Mouse (Mus musculus) myocyte (in vitro differentiated cells): Measurements from ENCODE around the gene Rapsn.

ENCODE experiments used
- CEBPB ChIP-seq: IDR thresholded peaks from 2 replicates; pipeline ENCODE4 v1.6.1; 2011; ENCODE audit warnings: mild to moderate bottlenecking, moderate library complexity; ENCODE audit not compliant: poor library complexity, insufficient read depth, severe bottlenecking
- E2F4 ChIP-seq: IDR thresholded peaks from one replicate; pipeline ENCODE4 v1.6.1; 2011; ENCODE audit warnings: mild to moderate bottlenecking, control low read depth, moderate library complexity; ENCODE audit not compliant: insufficient read depth
- MAX ChIP-seq: IDR thresholded peaks from one replicate; pipeline ENCODE4 v1.6.1; 2011; ENCODE audit warnings: low read depth, mild to moderate bottlenecking, control low read depth
- MYOD1 ChIP-seq, 3 experiments: IDR thresholded peaks; one replicate each; pipeline ENCODE4 v1.6.1; 2011; ENCODE audit warnings: control low read depth in 2 of 3, low read depth in 2 of 3, mild to moderate bottlenecking in 2 of 3, moderate library complexity in 1 of 3; ENCODE audit not compliant: insufficient read length in 2 of 3, control insufficient read depth in 1 of 3
- POLR2A ChIP-seq: IDR thresholded peaks from one replicate; pipeline ENCODE4 v1.6.1; 2011; ENCODE audit warnings: low read depth, mild to moderate bottlenecking, control low read depth, moderate library complexity; ENCODE audit not compliant: insufficient read length
- POLR2AphosphoS2 ChIP-seq: IDR thresholded peaks from one replicate; pipeline ENCODE4 v1.6.1; 2011; ENCODE audit warnings: low read depth, control low read depth; ENCODE audit not compliant: insufficient read length
- REST ChIP-seq: IDR thresholded peaks from one replicate; pipeline ENCODE4 v1.6.1; 2011; ENCODE audit warnings: mild to moderate bottlenecking, control low read depth, moderate library complexity; ENCODE audit not compliant: insufficient read depth, insufficient read length

GRCm38 (mm10) chr2:91083366-91083940 is 48.0 kb downstream of the Rapsn start:
- no peak for TF ChIP-seq POLR2A
- no peak for TF ChIP-seq MAX
- TF ChIP-seq MYOD1 (IDR thresholded peaks at IDR 0.05; ENCODE audit: control insufficient read depth in 1 of 3, insufficient read length in 2 of 3, low read depth in 2 of 3): no peak
- no peak for TF ChIP-seq CEBPB
- TF ChIP-seq REST: no peak
- no peak for TF ChIP-seq POLR2AphosphoS2
- no peak for TF ChIP-seq E2F4
